Mouse (Mus musculus) hindbrain, embryonic 13.5 days (tissue): ENCODE measurements around the gene Cacfd1. TPM values are rescaled to one million over a fixed set of nuclear protein-coding genes. Genes with fewer than 3 reads are reported as not detected.
A peak's percentile ranks its signal among the peaks of the same experiment; 100 is the strongest.

Experiments used
- ATAC-seq: fragments of 200-750 bp; cut with Nextera tagmentation; 2 replicates; pipeline ENCODE4 v1.8.0; 2017; ENCODE audit warnings: moderate TSS enrichment; ENCODE audit not compliant: low FRiP score
- H3K27ac ChIP-seq: fragments of 300-500 bp; sonication (generic); 2 replicates; pipeline ENCODE4 v1.5.1; 2015; ENCODE audit warnings: inconsistent platforms, mild to moderate bottlenecking, moderate library complexity
- H3K27me3 ChIP-seq: fragments of 300-500 bp; sonication (generic); 2 replicates; pipeline ENCODE4 v1.6.1; 2015; ENCODE audit warnings: mild to moderate bottlenecking, inconsistent platforms
- H3K36me3 ChIP-seq: fragments of 300-500 bp; sonication (generic); 2 replicates; pipeline ENCODE4 v1.6.1; 2015; ENCODE audit warnings: mild to moderate bottlenecking, inconsistent platforms
- H3K4me1 ChIP-seq: fragments of 300-500 bp; sonication (generic); replicated peaks from 2 replicates; pipeline ENCODE4 v1.6.1; 2015; ENCODE audit warnings: inconsistent platforms
- H3K4me2 ChIP-seq: fragments of 300-500 bp; sonication (generic); 2 replicates; pipeline ENCODE4 v1.6.1; 2015; ENCODE audit warnings: inconsistent platforms, mild to moderate bottlenecking, moderate library complexity
- H3K4me3 ChIP-seq: fragments of 300-500 bp; sonication (generic); 2 replicates; pipeline ENCODE4 v1.5.1; 2015; ENCODE audit warnings: mild to moderate bottlenecking, inconsistent platforms
- H3K9ac ChIP-seq: fragments of 300-500 bp; sonication (generic); 2 replicates; pipeline ENCODE4 v1.6.1; 2015; ENCODE audit warnings: mild to moderate bottlenecking, inconsistent platforms
- H3K9me3 ChIP-seq: fragments of 300-500 bp; sonication (generic); 2 replicates; pipeline ENCODE4 v1.6.1; 2016; ENCODE audit warnings: inconsistent platforms
- WGBS: fragments of 180-500 bp; shearing (Covaris S2); methylation state at CpG from one replicate; pipeline ENCODE4 v1.1.7; 2015; 5-methylcytosine and 5-hydroxymethylcytosine counted together
- polyA plus RNA-seq: library from polyadenylated mRNA; unstranded; fragments of >200 nt; fragmentation: Nextera tagmentation; extraction: Ambion mirVana; gene quantifications from 2 replicates; pipeline ENCODE4 v1.2.1, GENCODE M21; 2015

Cacfd1 gene
- polyA plus RNA-seq, 1 experiment from 2014 or later: 117 TPM

GRCm38 (mm10) chr2:27058251-27058650, 48.5 kb downstream of the Cacfd1 start:
- Histone ChIP-seq H3K27ac (no peak overlapping the region), H3K27me3 (no peaks in the 10 kb centered on the region), H3K9ac (no peak overlapping the region; the same call in 1 of the 2 replicates), H3K4me1 (no peaks in the 10 kb centered on the region; the same call in 1 of the 2 replicates), H3K36me3 (no peaks in the 10 kb centered on the region), H3K9me3 (no peaks in the 10 kb centered on the region), H3K4me2 (no peak overlapping the region), H3K4me3 (no peak overlapping the region)
- ATAC-seq: no peak
- WGBS: 60% methylated on average over 4 of the region's 4 CpGs

DNA sequence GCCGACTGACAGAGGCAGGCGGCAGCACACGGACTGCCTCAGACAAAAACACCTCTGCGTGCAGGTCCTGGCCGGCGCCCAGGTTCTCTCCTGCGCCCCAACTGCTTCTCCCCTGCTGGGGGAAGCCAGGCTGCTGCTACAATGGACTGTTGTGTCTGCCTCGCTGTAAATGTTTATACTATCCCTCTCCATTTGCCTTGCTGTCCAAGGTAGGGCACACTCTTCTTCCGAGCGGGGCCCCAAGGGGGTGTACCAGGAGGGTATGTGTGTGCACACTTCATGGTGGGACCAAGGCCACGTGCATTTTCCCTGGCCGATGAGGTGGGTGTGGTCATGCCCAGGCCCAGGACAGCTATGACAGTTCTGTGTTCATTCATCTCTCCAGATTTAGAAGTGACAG, 49.0 kb downstream of the Cacfd1 start:
- H3K4me2 ChIP-seq: no peak overlapping the region
- 54% methylated on average over 12 of the region's 12 CpGs for WGBS
- no peak for ATAC-seq

DNA sequence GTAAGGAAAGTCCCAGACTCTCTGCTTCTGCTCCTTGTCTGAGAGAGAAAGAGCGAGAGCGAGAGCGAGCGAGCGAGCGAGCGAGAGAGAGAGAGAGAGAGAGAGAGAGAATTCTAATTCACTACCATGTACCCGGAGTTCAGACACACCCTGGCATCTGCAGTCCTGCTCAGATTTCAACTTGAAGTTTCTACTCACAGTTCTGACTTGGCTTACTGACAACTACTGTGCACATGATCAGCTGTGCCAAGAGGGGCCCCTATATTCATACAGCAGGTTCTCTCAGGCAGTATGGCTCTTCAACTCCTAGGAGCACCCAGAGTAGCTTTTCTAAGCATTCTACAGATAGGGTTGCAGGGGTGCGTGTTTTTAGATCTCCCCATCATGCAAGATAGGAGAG, 49.5 kb downstream of the Cacfd1 start:
- no peak for ATAC-seq
- Histone ChIP-seq H3K9me3 (no peaks in the 10 kb centered on the region), H3K27me3 (no peaks in the 10 kb centered on the region), H3K4me2 (no peak overlapping the region), H3K4me1 (no peaks in the 10 kb centered on the region; the same call in 1 of the 2 replicates), H3K36me3 (no peaks in the 10 kb centered on the region), H3K9ac (no peak overlapping the region), H3K4me3 (no peak overlapping the region), H3K27ac (no peak overlapping the region)
- WGBS: 84% methylated on average over 9 of the region's 9 CpGs

More for the DNA sequence above, 49.0 kb downstream of the Cacfd1 start:
- H3K36me3 ChIP-seq: no peaks in the 10 kb centered on the region
- no peak overlapping the region for H3K9ac ChIP-seq
- no peak overlapping the region for H3K27ac ChIP-seq
- no peaks in the 10 kb centered on the region for H3K9me3 ChIP-seq
- no peaks in the 10 kb centered on the region; the same call in 1 of the 2 replicates for H3K4me1 ChIP-seq
- no peak overlapping the region for H3K4me3 ChIP-seq
- H3K27me3 ChIP-seq: no peaks in the 10 kb centered on the region

DNA sequence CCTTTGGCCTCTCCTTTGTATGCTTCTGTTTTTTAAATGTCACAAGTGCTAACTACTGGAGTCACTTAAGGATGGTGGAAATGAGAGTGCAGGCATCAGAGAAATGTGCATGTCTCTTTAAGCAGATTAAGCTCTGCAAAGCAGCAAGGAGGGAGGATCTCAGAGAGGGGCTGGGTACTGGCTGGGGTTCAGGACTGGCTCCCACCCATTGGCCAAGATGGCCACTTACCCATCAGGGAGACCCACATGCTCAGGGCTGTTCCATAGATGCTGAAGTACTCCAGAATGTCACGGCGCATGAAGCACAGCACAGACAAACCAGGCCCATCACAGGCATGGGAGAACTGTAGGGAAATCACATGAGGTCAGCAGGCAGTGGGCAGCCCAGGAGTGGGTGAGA, 57.4 kb downstream of the Cacfd1 start:
- H3K4me3 ChIP-seq: no peak overlapping the region
- H3K9ac ChIP-seq: no peak overlapping the region
- H3K27ac ChIP-seq: no peak overlapping the region
- no peak overlapping the region for H3K4me2 ChIP-seq
- H3K27me3 ChIP-seq: peaks cover 14% of the 10 kb centered on the region
- WGBS: 81% methylated on average over 2 of the region's 2 CpGs
- ATAC-seq: no peak
- H3K4me1 ChIP-seq: peaks cover 37% of the 10 kb centered on the region
- H3K36me3 ChIP-seq: no peaks in the 10 kb centered on the region
- no peaks in the 10 kb centered on the region for H3K9me3 ChIP-seq

GRCm38 (mm10) chr2:27067996-27068395, 58.3 kb downstream of the Cacfd1 start:
- no peak overlapping the region for H3K4me2 ChIP-seq
- no peak overlapping the region for H3K4me3 ChIP-seq
- no peak for ATAC-seq
- no peaks in the 10 kb centered on the region for H3K36me3 ChIP-seq
- H3K9me3 ChIP-seq: no peaks in the 10 kb centered on the region
- H3K4me1 ChIP-seq: peaks cover 37% of the 10 kb centered on the region
- H3K9ac ChIP-seq: no peak overlapping the region
- 34% methylated on average over 2 of the region's 2 CpGs for WGBS
- peaks cover 20% of the 10 kb centered on the region for H3K27me3 ChIP-seq
- no peak overlapping the region for H3K27ac ChIP-seq

DNA sequence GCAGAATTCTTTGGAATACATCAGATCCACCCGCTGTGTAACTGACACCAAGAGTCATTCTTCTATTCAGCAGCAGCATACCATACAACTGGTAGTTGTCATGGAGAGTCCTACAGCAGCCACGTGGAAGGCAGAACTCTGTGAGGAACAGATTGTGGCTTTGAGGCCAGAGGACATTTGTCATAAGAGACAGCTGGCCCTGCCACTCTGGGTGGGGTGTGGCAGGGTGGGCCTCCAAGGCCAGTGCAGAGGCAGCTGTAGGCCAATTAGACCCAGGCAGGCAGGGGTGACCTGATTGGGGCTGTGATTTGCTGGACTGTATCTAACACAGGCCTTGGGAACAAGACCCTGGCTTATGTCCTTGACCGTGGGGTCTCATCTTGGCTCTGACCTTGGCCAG, 59.9 kb downstream of the Cacfd1 start:
- H3K9me3 ChIP-seq: no peaks in the 10 kb centered on the region
- no peak overlapping the region for H3K4me2 ChIP-seq
- 0 out of 2 replicates have a peak, but pooled peaks have one; percentile 39 for ATAC-seq
- no peaks in the 10 kb centered on the region for H3K36me3 ChIP-seq
- WGBS: 32% methylated on average over 3 of the region's 3 CpGs
- peaks cover 37% of the 10 kb centered on the region for H3K4me1 ChIP-seq
- H3K27me3 ChIP-seq: peaks cover 25% of the 10 kb centered on the region
- H3K27ac ChIP-seq: no peak overlapping the region
- H3K4me3 ChIP-seq: no peak overlapping the region
- H3K9ac ChIP-seq: no peak overlapping the region

DNA sequence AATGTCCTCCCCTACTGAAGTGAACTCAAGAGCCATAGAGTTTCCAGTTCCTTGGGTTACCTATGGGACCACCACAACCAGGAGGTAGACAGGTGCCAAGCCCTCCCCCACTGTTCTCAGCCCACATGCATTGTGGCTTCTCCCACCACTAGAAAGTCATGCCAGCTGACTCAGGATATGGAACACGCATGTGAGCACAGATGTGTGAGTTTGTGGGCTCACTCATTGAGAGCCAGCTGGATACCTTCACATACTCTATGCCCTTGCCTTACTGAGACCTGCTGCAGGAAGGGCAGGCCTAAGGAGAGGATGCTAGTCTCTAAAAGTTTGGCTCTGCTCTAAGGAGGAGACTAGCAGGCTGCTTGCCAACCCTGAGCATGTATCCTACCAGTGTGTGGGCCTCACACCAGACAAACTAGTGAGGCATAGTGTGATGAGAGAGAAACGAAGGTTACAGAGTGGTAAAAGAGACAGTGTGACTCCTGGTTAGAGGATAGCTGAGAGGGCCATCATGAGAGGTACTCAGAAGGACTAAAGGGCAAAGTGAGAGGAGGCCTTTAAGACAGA, 60.6 kb downstream of the Cacfd1 start:
- H3K9me3 ChIP-seq: no peaks in the 10 kb centered on the region
- no peak overlapping the region for H3K4me3 ChIP-seq
- H3K9ac ChIP-seq: no peak overlapping the region
- H3K4me2 ChIP-seq: no peak overlapping the region
- no peak for ATAC-seq
- H3K27ac ChIP-seq: no peak overlapping the region; the same call in 1 of the 2 replicates
- H3K36me3 ChIP-seq: no peaks in the 10 kb centered on the region
- peaks cover 37% of the 10 kb centered on the region for H3K4me1 ChIP-seq
- peaks cover 25% of the 10 kb centered on the region for H3K27me3 ChIP-seq
- WGBS: 74% methylated on average over 2 of the region's 2 CpGs

Other genes with a start within 250 kb of the Cacfd1 start
- not detected in 2 replicates for gene Abo, start 144.9 kb upstream of the Cacfd1 start, polyA plus RNA-seq
- 28.2 and 29.5 TPM in 2 replicates for gene Surf6, start 107.0 kb upstream of the Cacfd1 start, polyA plus RNA-seq
- gene Med22, start 99.2 kb upstream of the Cacfd1 start, polyA plus RNA-seq: 139 and 140 TPM in 2 replicates
- gene Rpl7a, start 99.2 kb upstream of the Cacfd1 start, polyA plus RNA-seq: 506 and 509 TPM in 2 replicates
- 55.7 and 56.0 TPM in 2 replicates for gene Surf2, start 93.6 kb upstream of the Cacfd1 start, polyA plus RNA-seq
- gene Surf1, start 93.4 kb upstream of the Cacfd1 start, polyA plus RNA-seq: 77.4 and 85.5 TPM in 2 replicates
- 113 and 114 TPM in 2 replicates for gene Surf4, start 76.0 kb upstream of the Cacfd1 start, polyA plus RNA-seq
- gene Stkld1, start 75.9 kb upstream of the Cacfd1 start, polyA plus RNA-seq: 0.10 and 0.14 TPM in 2 replicates
- 33.0 and 35.9 TPM in 2 replicates for gene Rexo4, start 45.5 kb upstream of the Cacfd1 start, polyA plus RNA-seq
- gene Adamts13, start 36.5 kb upstream of the Cacfd1 start, polyA plus RNA-seq: 0.31 TPM in 1 of 2 replicates, not detected in the other
- 5.5 and 6.1 TPM in 2 replicates for gene Slc2a6, start 18.1 kb downstream of the Cacfd1 start, polyA plus RNA-seq
- 0.56 and 1.1 TPM in 2 replicates for gene Mymk, start 62.3 kb downstream of the Cacfd1 start, polyA plus RNA-seq
- 7.6 and 8.9 TPM in 2 replicates for gene Adamtsl2, start 69.5 kb downstream of the Cacfd1 start, polyA plus RNA-seq
- 2.5 and 2.9 TPM in 2 replicates for gene Fam163b, start 132.6 kb downstream of the Cacfd1 start, polyA plus RNA-seq
- gene Dbh, start 155.3 kb downstream of the Cacfd1 start, polyA plus RNA-seq: 1.9 and 3.1 TPM in 2 replicates
- gene Sardh, start 238.4 kb downstream of the Cacfd1 start, polyA plus RNA-seq: 4.8 and 6.6 TPM in 2 replicates